Mouse (Mus musculus) heart, embryonic 11.5 days (tissue): ENCODE results near the gene Procr. TPM values are rescaled to one million over a fixed set of nuclear protein-coding genes. Genes with fewer than 3 reads are reported as not detected.

Source experiments
- ATAC-seq: fragments of 200-750 bp; cut with Nextera tagmentation; replicated peaks from 2 replicates; pipeline ENCODE4 v1.8.0; 2017; ENCODE audit warnings: moderate library complexity; ENCODE audit not compliant: insufficient number of reproducible peaks, low FRiP score, low TSS enrichment
- H3K27ac ChIP-seq: fragments of 300-500 bp; sonication (generic); 2 replicates; pipeline ENCODE4 v1.5.1; 2014; ENCODE audit warnings: mild to moderate bottlenecking, low read depth, low read length
- H3K27me3 ChIP-seq: fragments of 300-500 bp; sonication (generic); 2 replicates; pipeline ENCODE4 v1.6.1; 2014; ENCODE audit warnings: mild to moderate bottlenecking, low read length, mixed read lengths; ENCODE audit not compliant: control insufficient read depth, insufficient read depth
- H3K36me3 ChIP-seq: fragments of 300-500 bp; sonication (generic); 2 replicates; pipeline ENCODE4 v1.6.1; 2014; ENCODE audit warnings: mild to moderate bottlenecking, low read length, moderate library complexity, mixed read lengths; ENCODE audit not compliant: control insufficient read depth, insufficient read depth
- H3K4me1 ChIP-seq: fragments of 300-500 bp; sonication (generic); 2 replicates; pipeline ENCODE4 v1.6.1; 2014; ENCODE audit warnings: low read length; ENCODE audit not compliant: control insufficient read depth, insufficient read depth
- H3K4me2 ChIP-seq: fragments of 300-500 bp; sonication (generic); 2 replicates; pipeline ENCODE4 v1.6.1; 2014; ENCODE audit warnings: mild to moderate bottlenecking, moderate library complexity
- H3K4me3 ChIP-seq: fragments of 300-500 bp; sonication (generic); 2 replicates; pipeline ENCODE4 v1.5.1; 2014; ENCODE audit warnings: low read depth, low read length
- H3K9ac ChIP-seq: fragments of 300-500 bp; sonication (generic); 2 replicates; pipeline ENCODE4 v1.6.1; 2014; ENCODE audit warnings: mild to moderate bottlenecking, low read depth, low read length, moderate library complexity
- H3K9me3 ChIP-seq: fragments of 300-500 bp; sonication (generic); replicated peaks from 2 replicates; pipeline ENCODE4 v1.6.1; 2016; ENCODE audit warnings: low read length; ENCODE audit not compliant: control insufficient read depth
- WGBS: fragments of 180-500 bp; shearing (Covaris S2); extraction: QIAGEN DNeasy Blood & Tissue Kit; methylation state at CpG from one replicate; pipeline ENCODE4 v1.1.7; 2014; ENCODE audit not compliant: insufficient replicate concordance; 5-methylcytosine and 5-hydroxymethylcytosine counted together
- polyA plus RNA-seq: library from polyadenylated mRNA; unstranded; fragments of >200 nt; fragmentation: Nextera tagmentation; extraction: Ambion mirVana; gene quantifications from 2 replicates; pipeline ENCODE4 v1.2.1, GENCODE M21; 2014

Gene Procr
- 8.6 and 9.2 TPM in 2 replicates for polyA plus RNA-seq

- H3K27ac ChIP-seq: no peak within 1 kb of the TSS
Measured at GRCm38 (mm10) chr2:155751014-155751786, at the start of gene Procr. Procr (plus strand) TSS chr2:155751117.

DNA sequence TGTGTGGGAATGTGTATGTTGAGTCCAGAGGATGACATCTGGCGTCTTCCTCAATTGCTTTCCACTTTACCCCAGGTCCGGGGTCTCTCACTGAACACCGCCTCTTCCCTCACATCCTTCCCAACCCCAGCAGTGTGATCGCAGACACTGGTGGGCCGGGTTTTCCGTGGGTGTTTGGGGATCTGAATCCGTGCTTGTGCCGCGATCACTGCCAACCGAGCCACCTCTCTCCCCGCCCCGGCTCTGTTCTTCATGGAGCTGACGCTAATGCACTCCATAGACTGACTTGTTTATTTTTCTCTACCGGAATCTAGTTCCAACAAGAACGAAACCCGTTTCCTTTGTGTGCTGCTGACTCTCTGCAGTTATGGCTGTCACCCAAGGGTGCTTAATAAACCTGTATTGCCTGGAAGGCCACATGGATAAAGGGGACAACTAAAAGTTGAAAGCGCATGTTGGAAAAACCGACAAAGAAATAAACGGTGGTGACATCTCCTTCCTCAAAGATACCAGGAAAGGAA, 49.5 kb upstream of the Procr start:
- Histone ChIP-seq H3K36me3 (peaks cover 9% of the 10 kb centered on the region; the same call in 1 of the 2 replicates), H3K4me1 (no peaks in the 10 kb centered on the region), H3K27me3 (no peaks in the 10 kb centered on the region), H3K9ac (no peak overlapping the region), H3K27ac (no peak overlapping the region), H3K4me2 (no peak overlapping the region), H3K4me3 (no peak overlapping the region), H3K9me3 (no peaks in the 10 kb centered on the region)
- no peak for ATAC-seq
- WGBS: 81% methylated on average over 19 of the region's 19 CpGs

More at GRCm38 (mm10) chr2:155751014-155751786, at the start of gene Procr:
- Histone ChIP-seq H3K4me2 (peak within 1 kb of the TSS; percentile 64), H3K27me3 (peaks cover 7% of the 10 kb centered on the region; the same call in 1 of the 2 replicates), H3K36me3 (no peaks in the 10 kb centered on the region), H3K4me1 (no peaks in the 10 kb centered on the region; the same call in 1 of the 2 replicates), H3K9me3 (no peaks in the 10 kb centered on the region), H3K9ac (peak within 1 kb of the TSS; percentile 50; the same call in 1 of the 2 replicates), H3K4me3 (peak within 1 kb of the TSS; percentile 35)
- 2% methylated on average over 25 of the region's 25 CpGs for WGBS
- 0 out of 2 replicates have a peak, but pooled peaks have one; percentile 57 for ATAC-seq

- Histone ChIP-seq H3K9ac (no peak overlapping the region), H3K27me3 (no peaks in the 10 kb centered on the region), H3K4me1 (no peaks in the 10 kb centered on the region), H3K27ac (no peak overlapping the region), H3K9me3 (no peaks in the 10 kb centered on the region), H3K36me3 (peaks cover 12% of the 10 kb centered on the region; the same call in 1 of the 2 replicates), H3K4me3 (no peak overlapping the region), H3K4me2 (no peak overlapping the region)
- no peak for ATAC-seq
- WGBS: 77% methylated on average over 4 of the region's 4 CpGs
Measured at GRCm38 (mm10) chr2:155703630-155704029, 47.3 kb upstream of the Procr start.

DNA sequence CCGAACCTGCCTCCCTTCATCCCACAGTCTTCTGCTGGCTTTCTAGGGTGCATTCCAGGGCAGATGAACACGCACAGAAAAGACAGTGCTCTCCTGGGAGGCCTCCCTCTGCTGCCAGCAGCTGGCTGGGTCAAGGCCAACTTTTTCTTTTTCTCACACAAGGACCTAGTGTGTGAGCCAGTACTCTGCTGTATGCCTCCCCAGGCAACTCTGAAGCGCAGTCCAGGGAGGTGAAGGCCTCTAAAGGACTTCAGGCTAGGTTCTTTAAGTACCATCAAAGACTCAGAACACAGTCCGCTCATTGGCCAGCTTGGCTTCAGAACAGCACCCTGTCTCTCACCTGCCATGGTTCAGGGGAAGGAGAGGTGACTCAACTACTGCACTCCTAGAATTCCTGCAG, 43.7 kb upstream of the Procr start:
- Histone ChIP-seq H3K4me3 (no peak overlapping the region), H3K9me3 (no peaks in the 10 kb centered on the region), H3K27me3 (no peaks in the 10 kb centered on the region), H3K9ac (no peak overlapping the region), H3K27ac (no peak overlapping the region), H3K4me2 (no peak overlapping the region), H3K36me3 (peaks cover 6% of the 10 kb centered on the region; the same call in 1 of the 2 replicates), H3K4me1 (no peaks in the 10 kb centered on the region)
- ATAC-seq: no peak
- WGBS: 84% methylated on average over 4 of the region's 4 CpGs

DNA sequence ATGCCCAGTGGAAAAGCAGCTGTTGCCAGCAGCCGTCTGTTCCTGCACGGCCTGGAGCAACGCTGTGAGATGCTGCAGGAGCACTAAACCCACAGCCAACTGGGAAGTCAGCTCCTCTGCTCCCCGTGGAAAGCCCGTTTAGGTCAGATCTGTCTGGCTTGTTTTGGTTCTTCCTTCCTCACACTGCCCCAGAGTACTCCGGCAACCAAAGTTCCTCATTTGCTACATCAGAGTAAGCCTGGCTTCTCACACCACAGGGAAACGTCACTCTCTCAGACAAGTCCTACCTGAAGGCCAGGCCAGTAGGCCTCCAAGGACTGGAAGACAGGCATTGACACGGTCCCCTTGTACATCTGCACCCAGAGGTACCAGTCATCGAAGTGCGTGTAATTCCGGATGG, 40.4 kb upstream of the Procr start:
- Histone ChIP-seq H3K9ac (no peak overlapping the region), H3K4me2 (no peak overlapping the region), H3K27ac (no peak overlapping the region), H3K36me3 (peaks cover 5% of the 10 kb centered on the region; the same call in 1 of the 2 replicates), H3K27me3 (no peaks in the 10 kb centered on the region), H3K4me3 (no peak overlapping the region), H3K4me1 (no peaks in the 10 kb centered on the region), H3K9me3 (no peaks in the 10 kb centered on the region)
- ATAC-seq: no peak
- WGBS: 89% methylated on average over 11 of the region's 11 CpGs

DNA sequence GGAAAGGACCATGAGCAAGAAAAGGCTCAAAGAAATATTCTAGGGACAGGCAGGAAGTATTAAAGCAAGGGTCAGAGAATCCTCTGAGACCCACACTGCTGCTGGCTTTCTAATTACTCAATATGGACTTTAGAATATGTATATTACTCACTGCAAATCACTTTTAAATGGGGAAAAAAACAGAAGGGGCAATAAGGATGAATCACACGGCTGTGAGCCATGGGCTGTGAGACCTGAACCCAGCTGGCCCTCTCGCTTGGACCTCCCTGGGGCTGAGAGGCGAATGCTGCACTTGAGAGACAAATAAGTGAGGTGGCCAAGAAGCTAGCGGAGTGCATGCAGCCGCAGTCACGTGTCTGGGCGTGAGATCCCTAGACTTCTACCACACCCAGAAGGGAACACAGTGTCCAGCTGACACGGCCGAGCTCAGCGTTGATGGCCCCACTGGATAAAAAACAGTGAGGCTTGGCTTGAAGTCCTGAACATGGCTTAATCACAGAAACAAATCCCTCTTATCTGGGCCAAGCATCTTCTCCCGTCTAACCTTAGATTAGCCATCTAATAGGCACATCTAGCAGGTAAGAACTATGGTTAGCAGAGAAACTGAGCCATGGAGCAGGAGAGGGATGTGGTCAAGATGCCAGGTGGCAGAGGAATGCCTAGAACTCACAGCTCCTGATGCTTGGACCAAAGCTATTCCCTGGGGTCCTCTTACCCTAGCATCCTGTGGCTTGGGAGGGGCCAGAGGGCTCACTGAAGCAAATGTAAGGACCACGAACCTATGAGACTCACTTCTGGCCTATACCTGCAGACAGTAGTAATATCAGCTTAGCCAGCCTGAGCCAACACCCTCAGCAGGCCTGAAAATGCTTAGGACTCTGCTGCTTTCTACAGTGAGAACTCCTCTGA, 33.6 kb upstream of the Procr start:
- Histone ChIP-seq H3K4me1 (no peaks in the 10 kb centered on the region), H3K4me2 (no peak overlapping the region), H3K27ac (no peak overlapping the region), H3K36me3 (peaks cover 4% of the 10 kb centered on the region; the same call in 1 of the 2 replicates), H3K9me3 (no peaks in the 10 kb centered on the region), H3K9ac (no peak overlapping the region), H3K4me3 (no peak overlapping the region), H3K27me3 (no peaks in the 10 kb centered on the region)
- ATAC-seq: no peak
- 86% methylated on average over 12 of the region's 12 CpGs for WGBS

DNA sequence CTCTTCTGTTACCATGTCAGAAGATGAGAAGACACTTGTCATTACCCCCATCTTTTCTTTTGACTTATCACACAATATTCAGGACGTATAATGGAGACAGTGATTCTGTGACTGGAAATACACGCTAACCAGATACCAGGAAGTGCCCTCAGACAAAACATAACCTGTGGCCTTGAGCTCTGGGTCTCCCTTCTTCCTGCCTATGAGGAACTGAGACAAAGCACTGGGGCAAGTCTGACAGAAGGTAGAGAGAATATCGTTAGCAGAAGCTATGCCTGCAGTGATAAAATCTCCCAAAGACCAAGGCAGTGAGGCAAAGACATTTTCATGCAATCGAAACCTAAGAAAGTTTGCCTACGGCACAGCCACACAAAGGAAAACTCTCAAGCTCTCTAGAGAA, 30.3 kb upstream of the Procr start:
- Histone ChIP-seq H3K9me3 (no peaks in the 10 kb centered on the region), H3K36me3 (peaks cover 2% of the 10 kb centered on the region; the same call in 1 of the 2 replicates), H3K9ac (no peak overlapping the region)

DNA sequence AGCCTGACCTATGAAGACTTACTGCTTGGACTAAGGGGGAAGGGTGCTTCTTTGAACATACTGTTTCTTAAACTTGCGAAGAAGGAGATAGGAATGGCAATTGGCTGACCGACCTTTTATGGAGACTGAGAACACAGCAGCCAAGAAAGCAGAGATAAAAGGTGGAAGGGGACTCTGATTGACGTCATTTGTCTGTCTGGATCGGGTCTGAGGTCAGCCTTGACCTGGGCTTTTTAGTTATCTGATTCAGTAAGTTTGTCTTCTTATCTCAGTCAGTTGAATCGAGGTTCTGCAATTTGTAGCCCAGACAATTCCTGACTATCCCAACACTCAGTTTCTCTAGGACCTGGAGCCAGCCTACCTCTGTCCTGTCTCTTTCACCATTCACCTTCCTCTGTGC, 26.9 kb upstream of the Procr start:
- H3K9ac ChIP-seq: no peak overlapping the region
- WGBS: 44% methylated on average over 5 of the region's 5 CpGs
- no peaks in the 10 kb centered on the region for H3K9me3 ChIP-seq
- no peaks in the 10 kb centered on the region for H3K4me1 ChIP-seq
- no peak for ATAC-seq
- no peaks in the 10 kb centered on the region for H3K27me3 ChIP-seq
- H3K36me3 ChIP-seq: 0 out of 2 replicates have a peak, but pooled peaks cover 2% of the 10 kb centered on the region
- H3K4me3 ChIP-seq: no peak overlapping the region
- no peak overlapping the region for H3K27ac ChIP-seq
- H3K4me2 ChIP-seq: no peak overlapping the region

More for the DNA sequence above, 30.3 kb upstream of the Procr start:
- WGBS: 79% methylated on average over 5 of the region's 5 CpGs
- Histone ChIP-seq H3K27ac (no peak overlapping the region), H3K4me3 (no peak overlapping the region), H3K4me1 (no peaks in the 10 kb centered on the region), H3K4me2 (no peak overlapping the region), H3K27me3 (no peaks in the 10 kb centered on the region)
- no peak for ATAC-seq
